Mouse (Mus musculus) urinary bladder, postnatal 10 days (tissue): ENCODE data around the gene Cd247.

Source experiments
- DNase-seq: peaks from one replicate; pipeline ENCODE4 v3.0.0; 2022; ENCODE audit warnings: low spot score

Gene Cd247

DNA sequence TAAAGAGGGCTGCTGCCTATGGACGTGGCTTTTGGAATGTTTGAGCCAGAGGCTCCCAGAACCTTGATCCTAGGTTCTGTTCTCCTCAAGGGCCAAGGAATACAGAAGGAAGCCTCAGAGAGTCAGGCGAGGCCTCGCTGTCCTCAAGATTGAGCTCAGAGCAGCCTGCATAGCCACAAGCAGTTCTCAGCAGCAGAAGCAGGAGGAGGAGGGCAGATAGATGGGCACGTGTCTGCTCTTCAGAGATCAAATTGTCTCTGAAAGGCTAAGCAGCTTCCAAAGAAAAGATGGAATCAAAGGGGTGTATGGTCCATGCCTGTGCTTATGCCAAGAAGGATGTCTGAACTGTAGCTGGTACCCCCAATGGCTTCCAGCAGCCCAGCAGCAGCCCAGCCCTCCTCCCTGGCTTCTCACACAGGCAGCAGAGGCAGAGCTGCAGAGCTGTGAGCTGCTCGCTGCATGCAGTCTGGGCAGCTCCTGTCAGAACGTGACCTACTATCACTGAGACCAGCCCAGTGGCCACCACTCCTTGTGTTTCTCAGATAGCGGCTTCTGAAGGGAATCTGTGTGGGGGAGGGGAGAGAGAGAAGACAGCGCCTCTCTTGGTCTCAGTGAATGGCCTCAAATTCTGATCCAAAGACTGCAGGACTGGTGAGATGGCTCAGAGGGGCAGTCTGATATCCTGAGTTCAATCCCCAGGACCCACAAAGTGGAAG is 29.8 kb downstream of the Cd247 start:
- DNase-seq = no peak

DNA sequence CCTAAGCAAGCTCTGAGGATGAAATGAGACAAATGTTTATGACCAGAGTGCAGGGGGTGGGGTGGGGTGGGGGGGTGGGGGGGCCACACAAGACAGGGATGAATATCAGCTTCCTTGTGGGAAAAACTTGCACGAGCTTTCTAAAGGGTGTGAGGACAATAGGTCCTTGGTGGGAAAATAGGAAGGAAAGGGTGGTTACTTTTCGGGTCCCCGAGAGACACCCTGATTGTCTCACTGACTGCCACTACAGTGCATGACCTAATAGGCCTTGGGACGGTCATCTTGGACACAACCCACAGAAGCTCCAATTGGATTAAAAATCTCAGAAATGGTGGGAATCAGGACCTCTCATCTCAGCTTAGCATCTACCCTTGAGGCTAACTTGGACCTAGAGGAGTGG is 30.7 kb downstream of the Cd247 start:
- DNase-seq = no peak

DNA sequence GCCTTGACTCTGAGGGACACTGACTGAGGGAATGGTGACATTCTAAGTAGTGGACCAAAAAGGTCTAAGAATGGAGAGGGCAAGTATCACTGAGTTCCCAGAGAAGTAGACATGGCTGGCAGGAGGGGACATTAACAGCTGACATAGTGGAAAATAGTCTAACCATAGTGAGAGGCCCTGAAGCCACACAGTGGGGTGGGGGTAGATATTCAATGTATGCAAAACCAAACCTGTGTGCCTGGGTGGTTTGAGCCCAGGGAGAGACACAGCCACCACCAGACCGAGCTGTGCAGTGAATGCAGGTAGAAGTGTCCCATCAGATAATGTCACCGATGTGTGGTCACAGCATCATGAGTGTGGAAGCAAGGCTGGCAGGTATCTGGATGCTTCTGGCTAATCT is 33.5 kb downstream of the Cd247 start:
- no peak for DNase-seq

DNA sequence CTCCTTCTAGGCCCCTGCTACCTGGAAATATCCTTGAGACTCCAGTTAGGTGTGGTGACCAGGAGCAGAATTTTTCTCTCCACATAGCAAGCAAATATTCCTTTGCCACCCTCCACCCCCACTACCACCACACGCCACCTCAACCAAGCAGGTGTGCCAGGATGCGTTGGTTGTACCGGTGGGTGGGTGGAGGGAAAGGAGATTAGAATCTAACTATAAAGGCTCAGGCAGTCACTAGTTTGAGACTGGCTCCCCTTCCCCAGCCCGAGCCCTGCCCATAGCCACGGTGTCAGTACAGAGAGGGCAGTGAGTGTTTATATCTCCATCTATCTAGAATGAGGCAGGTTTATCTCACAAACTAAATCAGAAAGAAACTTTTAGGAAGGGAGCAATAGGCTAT is 39.7 kb downstream of the Cd247 start:
- DNase-seq = no peak

DNA sequence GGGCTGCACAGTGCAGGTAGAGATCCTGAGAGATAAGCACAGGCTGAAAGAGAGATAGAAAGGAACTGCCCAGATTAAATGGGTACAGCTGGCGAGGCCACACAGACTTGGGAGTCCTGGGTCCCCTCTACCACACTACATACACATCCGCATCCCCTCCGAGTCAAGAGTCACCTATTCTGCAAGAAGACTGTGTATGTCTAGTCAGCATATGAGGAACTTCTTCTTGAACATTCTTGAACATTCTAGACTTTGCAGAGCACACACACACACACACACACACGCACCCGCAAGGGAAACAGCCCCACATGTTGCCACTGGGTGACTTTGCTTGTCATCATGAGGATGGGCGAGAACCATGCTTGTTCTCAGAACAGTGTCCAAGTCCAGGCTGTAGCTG is 40.1 kb downstream of the Cd247 start:
- no peak for DNase-seq

DNA sequence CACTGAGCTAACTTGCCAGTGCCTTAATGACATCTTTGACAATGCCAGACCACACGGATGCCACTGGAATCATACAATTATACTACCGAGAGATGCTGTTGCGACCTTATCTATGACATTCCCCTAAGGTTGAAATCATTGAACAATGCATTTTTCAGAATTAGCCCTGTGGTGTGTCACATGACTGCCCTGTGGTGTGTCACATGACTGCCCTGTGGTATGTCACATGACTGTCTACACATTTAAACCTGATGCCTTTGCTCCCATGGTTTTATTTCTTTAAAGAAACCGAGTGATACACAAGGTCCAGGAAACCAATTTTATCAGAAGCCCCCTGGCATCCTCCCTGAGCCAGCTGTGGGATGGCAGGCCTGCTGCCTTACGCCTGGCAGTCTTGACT is 41.4 kb downstream of the Cd247 start:
- no peak for DNase-seq

DNA sequence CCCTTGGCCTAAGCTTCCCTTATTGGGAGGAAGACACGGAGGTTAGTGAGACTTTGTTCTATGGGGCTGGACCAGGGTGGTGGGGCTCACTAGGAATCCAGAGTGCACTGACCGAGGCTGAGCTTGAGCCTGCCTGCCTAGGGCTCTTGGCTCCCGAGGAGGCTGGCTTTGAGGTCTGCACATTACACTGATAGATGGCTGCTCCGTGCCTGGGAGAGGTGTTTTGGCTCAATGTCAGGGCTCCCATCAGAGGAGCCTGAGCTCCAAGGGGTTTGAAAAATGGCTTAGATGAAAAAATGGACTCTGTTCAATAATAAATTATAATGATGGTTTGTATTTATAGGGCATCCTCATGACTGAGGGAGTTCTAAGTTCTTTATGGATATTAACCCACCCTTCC is 44.8 kb downstream of the Cd247 start:
- DNase-seq = no peak

DNA sequence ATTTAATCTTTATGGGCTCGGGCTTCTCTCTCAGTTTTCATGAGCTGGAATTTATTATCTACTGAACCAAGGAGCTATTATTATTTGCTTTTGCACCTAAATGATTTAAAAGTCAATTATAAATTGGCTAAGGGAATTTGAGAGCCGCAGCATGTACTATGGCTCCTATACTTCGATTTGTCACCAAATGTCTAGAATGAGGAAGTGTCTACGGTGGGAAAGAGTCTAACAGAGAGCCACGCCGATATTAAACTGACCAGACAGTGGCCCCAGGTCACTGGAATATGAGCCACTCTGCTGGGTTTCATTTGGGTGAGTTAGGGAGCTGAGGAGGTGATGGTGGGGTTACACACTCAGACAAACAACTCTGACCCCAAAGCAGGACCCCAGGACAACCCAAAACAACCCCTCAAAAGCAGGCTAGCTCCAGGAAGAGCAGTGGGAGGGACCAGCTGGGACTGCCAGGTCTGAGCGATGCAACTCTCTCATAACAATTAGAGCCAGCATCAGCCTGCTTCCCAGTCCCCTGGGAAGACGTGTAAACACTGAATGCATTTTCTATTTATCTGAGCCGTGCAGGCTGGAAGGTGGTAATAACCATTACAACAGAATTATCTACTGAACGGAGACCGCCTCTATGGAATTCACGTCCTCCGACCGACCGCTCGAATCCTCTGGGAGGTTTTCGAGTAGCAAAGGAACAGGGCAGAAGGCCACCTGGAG is 45.6 kb downstream of the Cd247 start:
- no peak for DNase-seq

DNA sequence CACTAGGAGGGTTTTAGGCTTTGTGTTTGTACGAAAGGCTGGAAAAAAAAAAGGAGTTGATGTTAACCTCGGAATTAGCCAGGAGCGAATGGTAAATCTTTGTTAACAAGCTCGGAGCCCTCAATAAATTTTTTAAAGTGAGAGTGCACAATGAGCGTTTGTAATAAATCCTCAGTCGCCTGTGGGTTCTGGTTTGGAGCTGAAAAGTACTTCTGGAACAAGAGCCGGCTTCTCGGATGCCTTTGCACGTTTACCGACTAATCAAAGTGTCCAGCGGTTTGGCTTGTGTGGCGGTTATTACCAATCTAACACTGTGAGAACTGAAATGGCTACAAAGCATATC is 46.1 kb downstream of the Cd247 start:
- no peak for DNase-seq

DNA sequence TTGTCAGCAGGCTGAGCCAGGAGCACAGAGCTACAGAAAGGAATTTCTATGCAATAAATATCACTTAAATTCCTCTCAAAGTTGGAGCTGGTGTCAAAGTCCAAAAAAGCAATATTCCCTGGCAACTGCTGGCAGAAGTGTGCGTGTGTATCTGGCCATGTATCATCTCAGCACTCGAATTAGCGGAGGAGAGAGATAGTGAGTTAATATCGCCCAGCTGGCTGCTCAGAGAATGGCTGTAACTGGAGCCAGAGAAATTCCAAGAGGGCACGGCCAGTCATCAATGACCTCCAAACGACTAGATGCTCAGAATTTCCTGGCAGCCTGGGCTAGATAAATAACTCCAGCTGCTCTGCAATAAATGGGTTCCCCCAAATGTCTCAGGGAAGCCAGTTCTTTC is 48.0 kb downstream of the Cd247 start:
- DNase-seq = no peak

DNA sequence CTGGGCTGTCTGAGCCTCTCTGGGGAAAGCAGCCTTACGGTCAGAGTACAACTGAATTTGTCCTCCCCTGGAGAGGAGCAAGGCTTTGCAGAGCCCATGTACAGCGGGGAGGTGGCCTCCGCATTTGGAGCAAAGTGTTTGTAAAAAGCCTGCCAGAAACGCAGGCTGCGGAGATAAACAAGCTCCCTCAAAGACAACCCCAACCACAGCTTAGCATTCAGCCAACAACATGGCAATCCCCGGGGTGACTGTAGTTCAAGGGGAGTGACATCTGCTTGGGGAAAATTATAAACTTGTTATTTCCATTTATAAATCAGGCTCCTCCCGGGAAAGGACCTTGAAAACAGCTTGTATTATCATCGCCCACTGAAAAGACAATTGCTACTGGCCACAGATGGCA is 49.1 kb downstream of the Cd247 start:
- no peak for DNase-seq

DNA sequence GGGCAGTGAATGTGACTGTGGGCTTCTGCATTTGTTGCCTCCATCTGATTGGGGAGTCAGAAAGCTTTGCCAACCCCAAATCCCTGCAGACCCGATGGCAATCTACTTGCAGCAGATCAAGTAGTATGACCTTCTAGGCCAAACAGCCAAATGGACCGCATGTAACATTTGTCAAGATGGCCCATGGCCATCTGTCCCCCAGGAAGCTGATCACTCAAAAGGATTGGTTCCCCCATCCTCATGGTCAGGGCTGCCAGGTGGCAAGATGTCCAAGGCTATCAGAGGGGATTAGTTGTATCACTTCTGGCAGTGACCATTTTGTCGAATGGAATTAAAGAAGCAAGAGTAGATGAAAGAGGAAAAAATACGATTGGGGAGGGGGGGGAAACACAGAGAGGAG is 50.7 kb downstream of the Cd247 start:
- no peak for DNase-seq

DNA sequence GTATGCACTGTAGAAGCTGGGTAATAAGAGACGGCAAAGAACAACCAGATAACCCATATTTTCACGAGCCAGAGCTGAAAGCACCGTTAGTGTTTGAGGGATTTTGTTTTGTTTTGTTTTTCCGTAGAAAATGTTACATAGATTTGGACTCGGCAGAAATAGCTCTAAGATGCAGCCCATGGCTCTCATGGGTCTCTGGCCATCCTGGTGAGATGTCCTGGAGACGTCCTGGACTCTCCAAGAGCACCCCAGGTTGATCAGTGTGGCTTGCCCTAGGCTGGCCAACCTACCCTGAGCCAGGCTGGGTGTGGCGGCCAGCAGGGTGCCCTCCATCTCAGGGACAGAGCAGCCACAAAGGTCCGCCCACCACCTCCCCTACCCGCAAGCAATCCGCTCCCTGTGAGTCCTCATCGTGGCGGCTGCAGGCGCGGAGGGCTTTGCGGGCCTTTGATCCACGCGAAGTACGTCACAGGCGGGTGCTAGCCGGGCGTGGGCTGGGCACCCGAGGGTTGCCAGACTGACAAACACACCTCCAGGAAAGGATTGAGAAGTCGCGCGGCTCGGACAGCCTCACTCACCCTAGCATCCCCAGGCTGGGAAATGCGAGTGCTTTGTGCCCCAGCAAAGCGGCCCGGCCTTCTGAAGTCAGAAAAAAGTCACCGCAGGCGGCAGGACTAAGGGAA is 52.2 kb downstream of the Cd247 start:
- no peak for DNase-seq

DNA sequence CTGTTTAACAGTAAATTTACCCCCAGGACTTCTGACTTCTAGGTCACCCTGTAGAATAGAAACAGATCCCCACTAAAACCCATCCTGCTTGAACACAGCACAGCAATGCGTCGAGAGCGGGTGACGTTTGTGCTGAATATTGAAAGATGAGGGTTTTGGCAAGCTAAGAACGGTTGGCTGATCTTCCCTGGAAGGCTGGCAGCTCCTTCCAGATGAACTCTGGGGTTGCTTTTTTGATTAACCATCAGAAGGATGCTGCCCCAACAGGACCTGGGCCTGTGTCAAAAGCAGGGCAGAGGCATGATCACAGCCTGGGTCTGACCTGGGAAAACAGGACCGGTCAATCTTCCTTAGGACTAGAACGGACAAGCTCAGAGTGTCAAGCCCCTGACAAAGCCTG is 53.7 kb downstream of the Cd247 start:
- DNase-seq = no peak

DNA sequence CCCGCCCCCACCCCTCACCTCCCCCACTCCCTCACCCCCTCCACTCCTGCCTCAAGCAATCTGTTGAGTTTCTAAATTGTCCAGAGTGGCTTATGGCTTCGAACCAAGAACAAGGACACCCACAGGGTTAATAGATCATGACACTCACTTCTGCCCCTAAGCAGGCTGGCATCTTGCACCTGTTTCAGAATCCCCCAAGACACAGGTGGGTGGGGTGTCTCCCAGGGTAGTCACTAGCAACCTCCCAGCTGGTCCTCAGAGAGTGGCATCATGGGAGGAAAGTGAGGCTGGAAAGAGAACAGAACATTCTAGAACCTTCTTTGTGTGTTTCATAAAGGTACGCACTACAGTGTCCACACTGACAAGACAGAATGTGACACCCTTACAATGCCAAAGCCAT is 55.1 kb downstream of the Cd247 start:
- DNase-seq = no peak

DNA sequence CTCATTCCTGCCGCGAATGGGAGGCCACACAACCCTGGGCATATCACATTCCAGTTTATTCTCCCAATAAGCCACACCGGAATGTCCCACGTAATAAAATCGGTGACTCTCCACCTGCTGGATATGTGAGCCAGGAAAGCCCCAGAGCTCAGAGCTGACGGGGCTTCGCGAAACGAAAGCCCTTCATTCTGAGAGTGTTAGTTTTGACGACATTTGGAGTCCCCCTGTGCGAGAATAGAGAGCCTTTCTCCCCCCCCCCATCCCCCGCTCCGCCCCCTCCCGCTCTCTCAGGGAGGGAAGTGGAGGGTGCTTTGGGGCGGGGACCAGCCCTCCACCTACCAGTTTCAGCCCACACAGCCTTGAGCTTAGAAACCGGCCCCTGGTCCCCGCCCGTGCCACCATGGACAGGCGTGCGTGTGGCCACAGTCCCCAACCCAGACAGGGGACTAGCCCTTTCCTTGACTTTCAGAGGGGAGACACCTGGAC is 56.0 kb downstream of the Cd247 start:
- DNase-seq = no peak

DNA sequence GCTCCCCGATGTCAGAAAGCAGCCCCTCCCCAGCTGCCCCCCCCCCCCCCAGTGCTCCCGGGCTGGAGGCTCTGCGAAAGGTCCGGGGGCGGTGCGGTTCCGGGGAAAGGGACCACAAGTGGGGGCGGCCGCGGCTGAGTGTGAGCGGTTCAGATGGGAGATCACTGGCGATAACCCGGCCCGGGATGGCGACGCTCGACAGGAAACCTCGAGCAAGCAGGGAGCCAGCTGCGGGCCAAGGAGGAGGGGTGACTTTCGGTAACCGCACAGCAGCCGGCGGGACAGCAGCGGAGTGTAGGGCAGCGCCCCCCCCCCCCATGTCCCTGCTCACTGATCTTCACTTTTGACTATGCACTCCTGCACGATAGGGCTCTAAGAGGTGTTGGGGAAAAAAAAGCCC is 56.5 kb downstream of the Cd247 start:
- no peak for DNase-seq

DNA sequence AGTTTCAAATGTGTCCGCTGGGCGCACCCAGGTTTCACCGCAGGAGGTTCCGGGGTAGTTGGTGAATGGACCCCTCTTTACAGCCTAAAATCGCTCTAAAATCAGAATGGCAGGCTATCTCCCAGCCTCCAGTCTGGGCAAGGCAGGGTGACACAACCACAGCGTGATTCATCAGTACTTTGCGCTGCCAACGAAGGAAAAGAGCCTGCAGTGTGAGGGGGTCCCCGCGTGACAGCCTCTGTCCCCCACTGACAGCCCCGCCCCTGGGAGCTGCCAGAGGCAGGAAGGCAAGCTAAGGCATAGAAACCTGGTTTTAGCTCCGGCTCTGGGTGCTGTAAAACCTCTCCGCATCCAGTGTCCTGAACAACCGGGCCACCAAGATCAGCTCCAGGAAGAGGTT is 56.9 kb downstream of the Cd247 start:
- no peak for DNase-seq

DNA sequence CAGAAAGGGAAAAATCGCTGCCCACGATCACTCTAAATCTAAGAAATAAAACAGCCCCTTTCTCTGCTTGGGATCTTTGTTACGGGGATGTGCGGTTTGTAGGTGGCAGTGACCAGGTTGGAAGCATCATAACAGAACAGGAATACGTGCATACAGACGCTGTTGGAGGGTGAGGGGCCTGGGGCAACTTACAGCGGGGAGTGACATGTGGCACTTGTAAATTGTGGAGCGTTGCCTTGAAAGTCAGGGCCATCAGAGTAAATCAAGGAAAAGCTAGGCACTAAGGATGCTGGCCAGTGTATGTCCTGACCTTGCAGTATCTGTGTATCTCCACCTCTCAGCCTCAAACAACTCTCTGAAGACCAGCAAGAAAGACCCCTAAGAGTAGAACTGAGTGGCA is 59.9 kb downstream of the Cd247 start:
- no peak for DNase-seq

DNA sequence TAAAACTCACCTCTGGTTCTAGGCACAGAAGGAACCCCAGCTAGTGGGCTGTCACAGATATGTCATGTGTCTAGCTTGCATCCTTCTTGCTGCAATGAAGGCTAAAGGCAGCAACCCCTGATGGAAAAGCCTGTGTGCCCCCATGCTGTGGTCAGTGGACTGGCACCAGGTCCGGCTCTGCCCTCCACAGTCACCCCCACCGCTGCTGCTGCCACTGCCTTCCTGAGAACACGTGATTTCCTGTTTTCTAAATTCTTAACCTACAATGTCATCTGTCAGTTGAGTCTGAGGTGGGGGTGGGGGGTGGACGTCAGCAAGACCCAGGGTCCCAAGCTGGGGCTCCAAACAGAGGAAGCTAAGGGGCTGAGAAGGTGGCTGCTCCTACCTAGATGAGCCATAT is 60.4 kb downstream of the Cd247 start:
- DNase-seq = no peak

DNA sequence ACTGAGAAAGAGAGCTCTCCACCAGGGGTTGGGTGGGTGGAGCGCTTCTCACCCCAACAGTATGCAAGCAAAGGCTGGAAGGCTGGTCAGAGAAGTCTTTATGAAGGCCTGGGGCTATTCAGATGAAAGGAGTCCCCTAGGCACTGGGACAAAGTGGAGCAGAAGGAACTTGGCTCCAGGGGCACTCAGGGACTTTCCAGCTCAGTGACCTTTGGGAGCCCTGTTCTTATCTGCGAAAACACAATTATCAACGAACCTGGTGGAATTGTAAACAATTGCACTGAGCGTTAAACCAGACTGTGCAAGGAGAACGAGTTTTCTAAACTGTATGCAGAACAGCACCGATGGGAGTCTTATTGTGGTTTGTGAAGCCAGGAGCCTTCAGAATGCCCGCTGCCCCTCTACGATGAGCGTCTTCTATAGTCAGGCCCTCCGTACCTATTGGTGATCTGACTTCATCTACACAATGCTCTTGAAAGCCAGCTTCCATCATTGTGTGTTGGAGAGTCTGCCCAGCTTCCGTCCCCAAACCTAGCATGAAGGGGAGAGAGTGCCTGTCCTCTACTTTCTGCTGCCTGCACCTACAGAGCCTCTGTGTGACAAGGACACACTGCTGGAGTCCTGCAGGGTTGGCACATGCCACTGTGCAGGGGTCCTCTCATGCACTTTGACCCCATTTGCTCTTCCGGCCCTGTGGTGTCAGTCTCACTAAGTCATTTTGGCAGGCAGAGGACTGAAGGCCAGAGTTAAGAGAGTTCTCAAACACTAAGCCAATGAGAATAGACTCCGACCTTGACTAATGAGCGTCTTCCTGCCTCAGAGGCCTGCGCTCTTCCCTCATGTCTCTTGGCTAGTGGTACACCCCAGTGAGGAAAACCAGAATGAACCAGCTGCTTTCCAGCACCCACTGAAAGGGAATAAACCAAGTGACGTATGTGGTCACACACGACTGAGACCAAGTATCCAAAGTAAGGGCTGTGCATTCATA is 61.3 kb downstream of the Cd247 start:
- no peak for DNase-seq

DNA sequence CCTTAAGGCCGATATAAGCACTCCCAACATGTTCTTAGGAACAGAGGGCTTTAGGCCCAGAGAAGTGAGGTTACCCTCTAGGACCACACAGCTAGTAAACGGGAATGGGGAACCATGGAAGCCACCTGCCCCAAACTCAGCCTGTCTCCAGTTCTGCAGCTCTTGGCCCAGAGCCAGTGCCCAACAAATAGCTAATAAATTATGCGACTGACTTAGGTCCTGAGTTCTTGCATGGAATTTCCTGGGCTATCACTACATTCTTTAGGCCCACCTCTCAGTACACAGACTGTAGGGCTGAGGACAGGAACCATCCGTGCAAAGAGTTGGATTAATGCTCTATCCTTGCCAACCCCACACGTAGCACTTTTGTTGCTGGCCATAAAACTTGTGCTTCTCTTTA is 63.6 kb downstream of the Cd247 start:
- DNase-seq = no peak
